Mouse (Mus musculus): ENCODE results near the gene Bpifa5. TPM values are rescaled to one million over a fixed set of nuclear protein-coding genes. Genes with fewer than 3 reads are reported as not detected.

Gene Bpifa5
- polyA plus RNA-seq, 1 experiment = not detected

- no peak overlapping the region for H3K4me3 ChIP-seq (replicated peaks; ENCODE audit: control insufficient read depth, low read depth, low read length)
- 56% methylated on average over 2 of the region's 2 CpGs for WGBS
Observed at GRCm38 (mm10) chr2:154192141-154192540, 29.7 kb downstream of the Bpifa5 start.

GRCm38 (mm10) chr2:154193071-154193470 is 30.7 kb downstream of the Bpifa5 start:
- 80% methylated on average over 4 of the region's 4 CpGs for WGBS
- H3K27ac ChIP-seq (ENCODE audit: control insufficient read depth, insufficient read depth, low read depth, low read length, poor library complexity) = no peak overlapping the region

More at GRCm38 (mm10) chr2:154192141-154192540, 29.7 kb downstream of the Bpifa5 start:
- H3K27ac ChIP-seq (ENCODE audit: control insufficient read depth, insufficient read depth, low read depth, low read length, poor library complexity) = no peak overlapping the region
- no peaks in the 10 kb centered on the region for H3K4me1 ChIP-seq (ENCODE audit: control insufficient read depth, insufficient read depth, low read length)
- TF ChIP-seq CTCF (IDR thresholded peaks at IDR 0.05; ENCODE audit: control insufficient read depth, insufficient read depth, low read length) (no peak), POLR2A (IDR thresholded peaks at IDR 0.05; ENCODE audit: borderline replicate concordance, control insufficient read depth, low read depth, low read length) (no peak)

GRCm38 (mm10) chr2:154193994-154194504 is 31.6 kb downstream of the Bpifa5 start:
- WGBS = 71% methylated on average over 5 of the region's 5 CpGs
- Histone ChIP-seq H3K4me1 (ENCODE audit: control insufficient read depth, insufficient read depth, low read length) (no peaks in the 10 kb centered on the region), H3K27ac (ENCODE audit: control insufficient read depth, insufficient read depth, low read depth, low read length, poor library complexity) (no peak overlapping the region), H3K4me3 (replicated peaks; ENCODE audit: control insufficient read depth, low read depth, low read length) (no peak overlapping the region)
- no peak for TF ChIP-seq POLR2A (IDR thresholded peaks at IDR 0.05; ENCODE audit: borderline replicate concordance, control insufficient read depth, low read depth, low read length)
- no peak for TF ChIP-seq CTCF (IDR thresholded peaks at IDR 0.05; ENCODE audit: control insufficient read depth, insufficient read depth, low read length)

More at GRCm38 (mm10) chr2:154193071-154193470, 30.7 kb downstream of the Bpifa5 start:
- no peak for TF ChIP-seq POLR2A (IDR thresholded peaks at IDR 0.05; ENCODE audit: borderline replicate concordance, control insufficient read depth, low read depth, low read length)
- no peak for TF ChIP-seq CTCF (IDR thresholded peaks at IDR 0.05; ENCODE audit: control insufficient read depth, insufficient read depth, low read length)
- Histone ChIP-seq H3K4me3 (replicated peaks; ENCODE audit: control insufficient read depth, low read depth, low read length) (no peak overlapping the region), H3K4me1 (ENCODE audit: control insufficient read depth, insufficient read depth, low read length) (no peaks in the 10 kb centered on the region)

GRCm38 (mm10) chr2:154197036-154197435 is 34.6 kb downstream of the Bpifa5 start:
- Histone ChIP-seq H3K4me3 (replicated peaks; ENCODE audit: control insufficient read depth, low read depth, low read length) (no peak overlapping the region), H3K4me1 (ENCODE audit: control insufficient read depth, insufficient read depth, low read length) (no peaks in the 10 kb centered on the region), H3K27ac (ENCODE audit: control insufficient read depth, insufficient read depth, low read depth, low read length, poor library complexity) (no peak overlapping the region)
- TF ChIP-seq CTCF (IDR thresholded peaks at IDR 0.05; ENCODE audit: control insufficient read depth, insufficient read depth, low read length) (no peak), POLR2A (IDR thresholded peaks at IDR 0.05; ENCODE audit: borderline replicate concordance, control insufficient read depth, low read depth, low read length) (no peak)
- 79% methylated on average over 9 of the region's 9 CpGs for WGBS

GRCm38 (mm10) chr2:154204630-154205029 is 42.2 kb downstream of the Bpifa5 start:
- no peak overlapping the region for H3K4me3 ChIP-seq (replicated peaks; ENCODE audit: control insufficient read depth, low read depth, low read length)
- TF ChIP-seq POLR2A (IDR thresholded peaks at IDR 0.05; ENCODE audit: borderline replicate concordance, control insufficient read depth, low read depth, low read length) (no peak), CTCF (IDR thresholded peaks at IDR 0.05; ENCODE audit: control insufficient read depth, insufficient read depth, low read length) (no peak)
- H3K27ac ChIP-seq (ENCODE audit: control insufficient read depth, insufficient read depth, low read depth, low read length, poor library complexity) = no peak overlapping the region
- WGBS = 78% methylated on average over 4 of the region's 4 CpGs
- no peaks in the 10 kb centered on the region for H3K4me1 ChIP-seq (ENCODE audit: control insufficient read depth, insufficient read depth, low read length)

GRCm38 (mm10) chr2:154206908-154207307 is 44.5 kb downstream of the Bpifa5 start:
- H3K27ac ChIP-seq (ENCODE audit: control insufficient read depth, insufficient read depth, low read depth, low read length, poor library complexity) = no peak overlapping the region
- WGBS = 60% methylated on average over 7 of the region's 7 CpGs
- no peaks in the 10 kb centered on the region for H3K4me1 ChIP-seq (ENCODE audit: control insufficient read depth, insufficient read depth, low read length)
- no peak overlapping the region for H3K4me3 ChIP-seq (replicated peaks; ENCODE audit: control insufficient read depth, low read depth, low read length)
- TF ChIP-seq POLR2A (IDR thresholded peaks at IDR 0.05; ENCODE audit: borderline replicate concordance, control insufficient read depth, low read depth, low read length) = no peak
- peak; percentile 62 for TF ChIP-seq CTCF (IDR thresholded peaks at IDR 0.05; ENCODE audit: control insufficient read depth, insufficient read depth, low read length)

GRCm38 (mm10) chr2:154209112-154209511 is 46.7 kb downstream of the Bpifa5 start:
- TF ChIP-seq POLR2A (IDR thresholded peaks at IDR 0.05; ENCODE audit: borderline replicate concordance, control insufficient read depth, low read depth, low read length) (no peak), CTCF (IDR thresholded peaks at IDR 0.05; ENCODE audit: control insufficient read depth, insufficient read depth, low read length) (no peak)

GRCm38 (mm10) chr2:154211121-154211520 is 48.7 kb downstream of the Bpifa5 start:
- Histone ChIP-seq H3K4me1 (ENCODE audit: control insufficient read depth, insufficient read depth, low read length) (no peaks in the 10 kb centered on the region), H3K27ac (ENCODE audit: control insufficient read depth, insufficient read depth, low read depth, low read length, poor library complexity) (no peak overlapping the region), H3K4me3 (replicated peaks; ENCODE audit: control insufficient read depth, low read depth, low read length) (no peak overlapping the region)
- TF ChIP-seq POLR2A (IDR thresholded peaks at IDR 0.05; ENCODE audit: borderline replicate concordance, control insufficient read depth, low read depth, low read length) (no peak), CTCF (IDR thresholded peaks at IDR 0.05; ENCODE audit: control insufficient read depth, insufficient read depth, low read length) (no peak)
- 53% methylated on average over 1 of the region's 1 CpGs for WGBS

More at GRCm38 (mm10) chr2:154209112-154209511, 46.7 kb downstream of the Bpifa5 start:
- 5% methylated on average over 3 of the region's 3 CpGs for WGBS
- H3K27ac ChIP-seq (ENCODE audit: control insufficient read depth, insufficient read depth, low read depth, low read length, poor library complexity) = no peak overlapping the region
- no peaks in the 10 kb centered on the region for H3K4me1 ChIP-seq (ENCODE audit: control insufficient read depth, insufficient read depth, low read length)
- no peak overlapping the region for H3K4me3 ChIP-seq (replicated peaks; ENCODE audit: control insufficient read depth, low read depth, low read length)

GRCm38 (mm10) chr2:154211881-154212280 is 49.5 kb downstream of the Bpifa5 start:
- Histone ChIP-seq H3K4me3 (replicated peaks; ENCODE audit: control insufficient read depth, low read depth, low read length) (no peak overlapping the region), H3K4me1 (ENCODE audit: control insufficient read depth, insufficient read depth, low read length) (no peaks in the 10 kb centered on the region), H3K27ac (ENCODE audit: control insufficient read depth, insufficient read depth, low read depth, low read length, poor library complexity) (no peak overlapping the region)
- WGBS = 82% methylated on average over 4 of the region's 4 CpGs
- no peak for TF ChIP-seq POLR2A (IDR thresholded peaks at IDR 0.05; ENCODE audit: borderline replicate concordance, control insufficient read depth, low read depth, low read length)
- TF ChIP-seq CTCF (IDR thresholded peaks at IDR 0.05; ENCODE audit: control insufficient read depth, insufficient read depth, low read length) = no peak
